Mouse (Mus musculus) liver, adult 2 months (tissue): ENCODE results near the gene Slc2a4. TPM values are rescaled to one million over a fixed set of nuclear protein-coding genes. Genes with fewer than 3 reads are reported as not detected.
A peak's percentile ranks its signal among the peaks of the same experiment; 100 is the strongest.
"Not testable (repeated sequence)": the region's sequence is repeated elsewhere in the genome, so short reads cannot be mapped to it uniquely, and the experiment has no call there.

ENCODE experiments used
- DNase-seq: peaks from one replicate; pipeline ENCODE4 v3.0.0-alpha.2; 2011; ENCODE audit warnings: low read depth, low spot score; ENCODE audit errors: extremely low read depth
- H3K27ac ChIP-seq: fragments of 200-500 bp; replicated peaks from 2 replicates; pipeline ENCODE4 v1.5.1; 2012; ENCODE audit warnings: low read depth, mild to moderate bottlenecking, control low read depth, inconsistent platforms, low read length; ENCODE audit not compliant: insufficient read depth
- H3K27me3 ChIP-seq: fragments of 200-500 bp; 2 replicates; pipeline ENCODE4 v1.6.1; 2012; ENCODE audit warnings: mild to moderate bottlenecking, moderate library complexity, low read length, inconsistent platforms; ENCODE audit not compliant: control insufficient read depth, insufficient read depth
- H3K36me3 ChIP-seq: fragments of 200-500 bp; 2 replicates; pipeline ENCODE4 v1.6.1; 2012; ENCODE audit warnings: low read length, inconsistent platforms; ENCODE audit not compliant: control insufficient read depth, insufficient read depth
- H3K4me1 ChIP-seq: fragments of 200-500 bp; 2 replicates; pipeline ENCODE4 v1.6.1; 2011; ENCODE audit warnings: low read length; ENCODE audit not compliant: control insufficient read depth, insufficient read depth
- H3K4me3 ChIP-seq: fragments of 200-500 bp; 2 replicates; pipeline ENCODE4 v1.5.1; 2011; ENCODE audit warnings: low read depth, mild to moderate bottlenecking, control low read depth, low read length, moderate library complexity; ENCODE audit not compliant: insufficient read depth
- H3K79me2 ChIP-seq: fragments of 200-500 bp; 2 replicates; pipeline ENCODE4 v1.6.1; 2012; ENCODE audit warnings: inconsistent platforms, mild to moderate bottlenecking, low read length, moderate library complexity; ENCODE audit not compliant: control insufficient read depth, insufficient read depth
- H3K9ac ChIP-seq: fragments of 200-500 bp; 2 replicates; pipeline ENCODE4 v1.6.1; 2012; ENCODE audit warnings: low read depth, mild to moderate bottlenecking, control low read depth, inconsistent platforms, low read length
- CTCF ChIP-seq: fragments of 200-500 bp; IDR thresholded peaks from 2 replicates; pipeline ENCODE4 v1.5.1; 2011; ENCODE audit warnings: low read depth, low read length, control low read depth
- POLR2A ChIP-seq: fragments of 200-500 bp; IDR thresholded peaks from 2 replicates; pipeline ENCODE4 v1.6.1; 2011; ENCODE audit warnings: low read length, control low read depth; ENCODE audit not compliant: insufficient read depth; ENCODE audit errors: extremely low read depth
- WGBS: fragments of 180-500 bp; shearing (Covaris S2); methylation state at CpG from one replicate; pipeline ENCODE4 v1.1.7; 2018; 5-methylcytosine and 5-hydroxymethylcytosine counted together
- polyA plus RNA-seq: library from polyadenylated mRNA; depleted of rRNA; stranded (reverse); fragments of >200 nt; gene quantifications from 2 replicates; pipeline ENCODE4 v1.2.3, GENCODE M21; 2012
- total RNA-seq: library from RNA; depleted of rRNA; stranded (reverse); fragments of >200 nt; gene quantifications from 2 replicates; pipeline ENCODE4 v1.2.3, GENCODE M21; 2014

The Slc2a4 gene
- total and polyA plus RNA-seq, 2 experiments = 0.39 to 0.83 TPM

- peaks cover 24% of the 10 kb centered on the region for H3K36me3 ChIP-seq
- 47% methylated on average over 9 of the region's 9 CpGs for WGBS
- no peak overlapping the region for H3K4me3 ChIP-seq
- no peak overlapping the region for H3K9ac ChIP-seq
- no peaks in the 10 kb centered on the region for H3K27me3 ChIP-seq
- H3K79me2 ChIP-seq = peaks cover 11% of the 10 kb centered on the region
- H3K4me1 ChIP-seq = peaks cover 17% of the 10 kb centered on the region
- DNase-seq = no peak
- TF ChIP-seq POLR2A (no peak), CTCF (no peak)
- 0 out of 2 replicates have a peak overlapping the region, but pooled peaks have one; percentile 1 for H3K27ac ChIP-seq
Observed at GRCm38 (mm10) chr11:69919053-69919452, 28.9 kb downstream of the Slc2a4 start.

GRCm38 (mm10) chr11:69918118-69918517, 29.9 kb downstream of the Slc2a4 start:
- 79% methylated on average over 5 of the region's 5 CpGs for WGBS
- DNase-seq = no peak
- no peaks in the 10 kb centered on the region for H3K27me3 ChIP-seq
- H3K9ac ChIP-seq = no peak overlapping the region
- H3K4me3 ChIP-seq = no peak overlapping the region
- H3K36me3 ChIP-seq = peaks cover 24% of the 10 kb centered on the region
- H3K4me1 ChIP-seq = peaks cover 19% of the 10 kb centered on the region
- no peak overlapping the region for H3K27ac ChIP-seq
- peaks cover 11% of the 10 kb centered on the region for H3K79me2 ChIP-seq
- TF ChIP-seq POLR2A (no peak), CTCF (no peak)

GRCm38 (mm10) chr11:69917379-69917948, 30.5 kb downstream of the Slc2a4 start:
- Histone ChIP-seq H3K79me2 (peaks cover 11% of the 10 kb centered on the region), H3K27me3 (no peaks in the 10 kb centered on the region), H3K4me3 (no peak overlapping the region), H3K27ac (no peak overlapping the region), H3K36me3 (peaks cover 24% of the 10 kb centered on the region), H3K9ac (no peak overlapping the region), H3K4me1 (peaks cover 18% of the 10 kb centered on the region)
- 77% methylated on average over 8 of the region's 8 CpGs for WGBS
- TF ChIP-seq CTCF (no peak), POLR2A (no peak)
- no peak for DNase-seq

GRCm38 (mm10) chr11:69916652-69917378, 31.2 kb downstream of the Slc2a4 start:
- peaks cover 18% of the 10 kb centered on the region for H3K4me1 ChIP-seq
- peaks cover 24% of the 10 kb centered on the region for H3K36me3 ChIP-seq
- not testable (repeated sequence) for H3K9ac ChIP-seq, DNase-seq, H3K27me3 ChIP-seq, H3K4me3 ChIP-seq, H3K27ac ChIP-seq
- H3K79me2 ChIP-seq = peaks cover 11% of the 10 kb centered on the region
- WGBS = 67% methylated on average over 7 of the region's 7 CpGs

GRCm38 (mm10) chr11:69915667-69916627, 32.0 kb downstream of the Slc2a4 start:
- TF ChIP-seq CTCF (no peak; the same call in 1 of the 2 replicates), POLR2A (no peak)
- Histone ChIP-seq H3K4me3 (no peak overlapping the region), H3K79me2 (peaks cover 9% of the 10 kb centered on the region), H3K9ac (no peak overlapping the region), H3K27ac (no peak overlapping the region), H3K27me3 (no peaks in the 10 kb centered on the region), H3K4me1 (peaks cover 18% of the 10 kb centered on the region), H3K36me3 (peaks cover 24% of the 10 kb centered on the region)
- DNase-seq = no peak
- 80% methylated on average over 5 of the region's 5 CpGs for WGBS
